Mouse (Mus musculus): ENCODE data around the gene Fndc10.
A peak's percentile ranks its signal among the peaks of the same experiment; 100 is the strongest.
"Not testable (repeated sequence)": the region's sequence is repeated elsewhere in the genome, so short reads cannot be mapped to it uniquely, and the experiment has no call there.

Gene Fndc10

DNA sequence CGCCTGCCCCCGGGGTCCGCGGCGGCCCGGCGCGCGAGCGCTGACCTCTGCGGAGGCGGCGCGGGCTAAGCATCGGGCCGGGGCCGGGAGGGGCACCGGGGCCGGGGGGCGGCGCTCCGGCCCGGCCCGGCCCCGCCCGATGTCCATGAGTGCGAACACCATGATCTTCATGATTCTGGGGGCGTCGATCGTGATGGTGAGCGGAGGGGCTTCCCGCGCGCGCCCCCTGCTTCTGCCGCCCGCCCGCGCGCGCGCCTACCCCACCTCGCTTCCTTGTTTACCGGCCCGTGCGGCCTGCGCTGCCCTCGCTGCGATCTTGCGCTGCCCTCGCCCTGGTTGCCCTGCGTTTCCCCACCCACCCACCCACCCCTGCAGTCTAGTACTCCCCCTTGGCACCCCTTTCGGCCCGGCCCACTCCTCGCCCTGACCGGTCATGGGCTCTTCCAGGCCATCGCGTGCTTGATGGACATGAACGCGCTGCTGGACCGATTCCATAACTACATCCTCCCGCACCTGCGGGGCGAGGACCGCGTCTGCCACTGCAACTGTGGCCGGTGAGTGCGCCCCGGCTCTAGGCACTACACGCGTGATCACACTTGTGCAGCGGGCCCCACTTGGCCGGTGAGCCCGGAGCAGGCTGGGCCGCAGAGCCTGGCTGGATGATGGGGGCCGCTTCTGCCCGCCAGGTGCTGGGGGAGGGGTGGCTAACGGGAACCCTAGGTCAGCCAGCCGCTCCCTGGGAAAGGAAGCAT is 41.0 kb downstream of the Fndc10 start:
- peak; percentile 32 for DNase-seq (ENCODE audit: low read depth, low spot score)

DNA sequence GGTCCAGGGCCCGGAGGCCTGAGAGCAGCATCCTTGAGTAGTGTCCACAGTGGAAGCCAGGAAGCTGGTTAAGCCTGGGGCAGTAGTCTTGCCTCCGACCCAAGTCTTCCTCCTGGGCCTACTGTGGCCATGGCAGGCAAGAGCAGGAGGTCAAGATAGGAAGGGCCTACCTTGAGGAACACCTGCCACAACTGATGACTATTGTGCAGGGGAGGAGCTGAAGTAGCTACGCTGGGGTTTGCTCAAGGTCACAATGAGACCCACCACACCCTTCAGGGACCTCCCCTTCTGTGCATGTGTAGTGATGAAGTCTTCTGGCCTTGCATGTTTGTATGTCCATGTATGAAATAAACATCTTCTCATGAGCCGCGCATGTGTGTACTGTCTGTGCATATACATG is 41.6 kb downstream of the Fndc10 start:
- DNase-seq (ENCODE audit: low read depth, low spot score) = peak; percentile 57

DNA sequence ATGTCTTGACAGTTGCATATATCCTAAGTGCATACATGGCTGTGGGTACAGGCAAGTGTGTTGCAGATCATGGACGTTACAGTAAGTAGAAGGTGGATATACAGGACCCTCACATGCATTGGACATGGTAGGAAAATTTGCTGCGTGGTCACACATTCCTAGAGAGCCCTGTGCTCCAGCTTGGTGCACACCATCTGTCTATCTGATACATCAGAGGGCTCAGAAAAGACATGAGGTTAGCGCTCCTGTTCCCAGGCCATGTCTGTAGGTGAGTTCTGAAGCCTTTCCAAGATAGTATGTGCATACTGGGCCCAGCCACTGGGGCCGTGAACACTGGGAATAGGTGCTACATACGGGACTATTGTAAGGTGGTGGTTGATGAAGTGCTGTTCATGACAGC is 42.3 kb downstream of the Fndc10 start:
- no peak for DNase-seq (ENCODE audit: low read depth, low spot score)

DNA sequence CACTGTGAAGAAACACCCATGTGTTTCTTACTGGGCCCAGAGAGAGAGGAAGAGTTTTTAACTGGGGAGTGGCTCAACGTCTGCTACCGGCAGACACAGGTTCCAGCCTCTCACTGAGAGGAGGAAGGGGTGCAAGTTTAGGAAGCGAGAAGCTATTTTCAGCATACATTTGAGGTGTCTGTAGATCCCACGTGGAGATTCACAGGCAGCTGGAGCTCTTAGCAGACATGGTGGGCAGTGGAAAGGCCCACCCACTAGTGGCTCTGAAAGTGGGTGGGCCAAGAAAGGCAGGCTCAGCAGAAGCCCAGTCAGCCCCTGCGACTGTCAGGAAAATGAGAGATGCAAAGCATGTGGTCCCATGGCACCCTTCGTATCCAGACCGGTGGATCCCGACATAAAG is 44.1 kb downstream of the Fndc10 start:
- no peak for DNase-seq (ENCODE audit: low read depth, low spot score)

DNA sequence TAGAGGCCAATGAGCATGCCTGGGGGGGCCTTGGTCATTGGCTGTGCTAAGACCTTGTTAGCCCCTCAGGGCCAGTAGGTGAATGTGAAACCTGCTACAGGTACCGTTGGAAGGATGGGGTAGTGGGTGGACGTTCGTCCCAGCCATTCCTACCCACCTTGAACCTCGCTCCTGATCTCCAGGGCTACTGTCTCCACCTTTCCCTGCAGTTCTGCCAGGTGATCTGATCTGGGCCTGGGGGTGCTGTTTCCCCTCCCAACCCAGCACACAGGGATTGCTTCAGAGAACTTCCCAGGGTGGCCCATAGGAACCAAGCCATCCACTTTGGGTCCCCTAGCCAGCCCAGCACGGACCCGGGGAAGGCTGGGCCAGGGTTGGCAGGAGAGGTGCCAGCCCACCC is 45.0 kb downstream of the Fndc10 start:
- DNase-seq (ENCODE audit: low read depth, low spot score) = no peak

DNA sequence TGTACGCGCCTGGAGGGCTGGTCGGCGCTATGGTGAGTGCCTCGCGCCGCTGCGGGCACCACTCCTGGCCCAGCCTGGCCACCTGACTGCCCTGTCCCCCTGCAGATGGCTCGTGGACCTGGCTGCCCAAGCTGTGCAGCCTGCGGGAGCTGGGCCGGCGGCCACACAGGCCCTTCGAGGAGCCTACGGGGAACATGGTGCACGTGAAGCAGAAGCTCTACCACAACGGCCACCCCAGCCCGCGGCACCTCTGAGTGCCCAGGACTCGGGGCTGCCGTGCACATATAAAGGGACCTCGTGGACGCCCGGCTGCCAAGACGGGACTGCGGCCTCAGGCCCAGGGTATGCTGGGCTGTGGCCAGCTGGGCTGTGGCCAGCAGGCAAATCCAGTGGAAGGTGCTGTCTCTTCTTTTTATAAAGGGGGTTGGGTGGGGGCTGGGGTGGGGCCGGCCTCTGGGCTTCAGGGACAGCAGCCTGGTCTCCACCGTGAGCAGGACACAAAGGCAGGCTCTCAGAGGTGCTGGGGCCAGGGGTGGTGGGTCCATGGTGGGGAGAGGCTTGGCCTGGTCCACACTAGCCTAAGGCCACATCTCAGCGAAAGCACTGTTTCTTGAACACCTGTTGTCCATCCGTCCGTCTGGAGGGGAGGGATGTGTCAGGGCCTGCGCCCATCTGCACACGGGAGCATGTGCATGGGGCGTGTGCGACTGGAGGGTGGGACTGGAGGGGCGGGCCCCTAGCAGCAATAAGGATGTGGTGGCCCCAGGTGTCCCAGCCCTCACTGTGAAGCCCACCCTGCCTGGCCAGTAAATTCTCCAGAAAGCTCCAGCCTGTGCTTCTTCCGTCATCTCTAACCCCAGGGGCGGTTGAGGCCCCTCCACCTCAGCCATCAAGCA is 45.8 kb downstream of the Fndc10 start:
- peak; percentile 34 for DNase-seq (ENCODE audit: low read depth, low spot score)

DNA sequence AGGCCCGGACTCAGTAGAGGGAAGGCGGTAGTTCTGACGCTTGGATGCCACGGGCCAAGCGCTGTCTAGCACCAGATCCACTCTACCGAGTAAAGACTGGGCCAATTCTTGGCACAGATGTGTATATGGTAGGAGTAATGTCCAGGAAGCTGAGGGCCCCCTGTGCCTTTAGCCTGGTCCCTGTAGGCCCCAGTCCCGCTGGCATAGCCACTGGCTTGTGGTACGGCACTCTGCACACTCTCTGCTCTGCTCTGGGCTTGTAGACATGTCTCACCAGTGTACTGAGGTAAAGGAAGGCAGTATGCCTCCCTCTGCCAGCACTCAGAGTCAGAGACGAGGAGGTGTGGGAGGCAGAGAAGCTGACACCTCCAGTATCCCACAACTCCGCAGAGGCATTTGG is 46.5 kb downstream of the Fndc10 start:
- not testable (repeated sequence) for DNase-seq (ENCODE audit: low read depth, low spot score)

DNA sequence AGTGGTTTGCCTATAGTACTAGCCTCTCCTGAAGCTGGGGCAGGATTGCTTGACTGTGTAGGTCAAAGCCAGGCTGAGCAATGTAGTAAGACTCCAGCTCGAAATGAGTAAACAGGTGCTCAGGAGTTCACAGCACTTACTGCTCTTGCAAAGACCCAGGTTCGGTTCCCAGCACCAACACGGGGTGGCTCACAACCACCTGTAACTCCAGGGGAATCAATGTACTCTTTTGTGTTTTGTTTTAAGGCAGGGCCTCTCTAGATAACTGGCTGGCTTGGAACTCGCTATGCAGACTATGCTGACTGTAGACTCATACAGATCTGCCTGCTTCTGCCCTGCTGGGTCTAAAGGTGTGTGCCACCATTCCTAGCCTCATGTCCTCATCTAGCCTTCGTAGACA is 48.5 kb downstream of the Fndc10 start:
- no peak for DNase-seq (ENCODE audit: low read depth, low spot score)

DNA sequence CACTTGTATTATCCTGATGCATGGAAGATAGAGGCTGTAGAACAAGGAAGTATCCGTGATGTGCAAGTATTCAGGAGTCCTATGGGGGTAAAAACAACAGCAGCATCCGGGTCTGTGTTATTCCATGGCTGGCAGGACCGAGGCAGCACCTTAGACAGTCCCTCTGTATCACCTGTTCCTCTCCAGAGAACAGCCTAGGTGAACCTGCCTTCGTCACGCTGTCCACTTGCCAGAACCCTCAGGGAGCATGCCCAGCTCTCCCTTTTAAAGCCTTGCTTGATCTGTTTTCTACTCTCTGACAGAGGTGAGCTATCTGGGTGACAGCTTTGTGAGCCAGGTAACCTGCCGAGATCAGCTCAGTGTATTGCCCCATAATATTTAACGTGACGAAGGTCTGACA is 50.3 kb downstream of the Fndc10 start:
- no peak for DNase-seq (ENCODE audit: low read depth, low spot score)

DNA sequence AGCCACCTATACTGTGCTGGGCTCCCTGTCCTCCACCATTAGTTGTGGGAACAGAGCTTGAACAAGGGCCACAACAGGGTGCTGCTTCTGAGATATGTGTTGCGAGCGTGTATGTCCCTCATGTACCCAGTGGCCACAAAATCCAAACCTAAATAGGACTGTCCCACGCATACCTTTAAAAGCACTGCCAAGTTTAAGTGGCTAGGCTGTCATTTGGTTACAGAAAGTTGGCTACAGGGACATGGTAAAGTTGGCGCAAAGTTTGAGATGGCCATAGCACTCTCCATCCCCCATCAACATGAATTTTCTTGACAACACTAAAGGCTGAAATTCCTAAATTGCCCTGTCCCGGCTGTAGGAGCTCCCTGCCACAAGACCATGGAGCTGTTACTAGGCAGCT is 51.0 kb downstream of the Fndc10 start:
- DNase-seq (ENCODE audit: low read depth, low spot score) = no peak

Measured in ZHBTc4 (cell line).